Mouse (Mus musculus) heart, postnatal 14 days (tissue): ENCODE measurements around the gene Drg1. TPM values are rescaled to one million over a fixed set of nuclear protein-coding genes. Genes with fewer than 3 reads are reported as not detected.
"Not testable (repeated sequence)": the region's sequence is repeated elsewhere in the genome, so short reads cannot be mapped to it uniquely, and the experiment has no call there.

ENCODE experiments used
- DNase-seq, 2 experiments: peaks; one replicate each; pipeline ENCODE4 v3.0.0; 2021 to 2022
- intact Hi-C: fragments of 180-260 bp; cut with DNase I; formaldehyde crosslinking; loops from one replicate; pipeline ENCODE4 v1.15.1; 2025
- total RNA-seq, 2 experiments: library from RNA; stranded (reverse); gene quantifications; 2 replicates each; pipeline ENCODE4 v1.2.3; 2021

Gene Drg1
- total RNA-seq, 2 experiments from 2014 or later, result 58.5 to 63.1 TPM

DNA sequence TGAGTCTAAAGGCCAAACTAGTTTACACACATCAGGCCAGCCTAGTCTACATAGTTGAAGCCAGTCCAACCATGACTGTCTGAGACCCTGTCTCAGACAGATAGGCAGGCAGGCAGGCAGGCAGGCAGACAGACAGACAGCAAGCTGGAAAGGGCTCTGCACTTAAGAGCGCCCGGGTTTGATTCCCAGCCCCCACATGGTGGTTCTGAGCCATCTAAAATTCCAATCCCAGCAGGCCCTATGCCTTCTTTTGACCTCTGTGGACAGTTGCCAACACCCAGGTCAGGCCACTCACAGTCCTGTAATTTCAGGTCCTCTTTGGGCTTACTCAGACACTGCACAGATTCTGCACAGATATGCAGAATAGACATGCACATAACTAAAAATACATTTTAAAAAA lies 119.4 kb downstream of the Drg1 start:
- intact Hi-C loops, DNase-seq: not testable (repeated sequence)

DNA sequence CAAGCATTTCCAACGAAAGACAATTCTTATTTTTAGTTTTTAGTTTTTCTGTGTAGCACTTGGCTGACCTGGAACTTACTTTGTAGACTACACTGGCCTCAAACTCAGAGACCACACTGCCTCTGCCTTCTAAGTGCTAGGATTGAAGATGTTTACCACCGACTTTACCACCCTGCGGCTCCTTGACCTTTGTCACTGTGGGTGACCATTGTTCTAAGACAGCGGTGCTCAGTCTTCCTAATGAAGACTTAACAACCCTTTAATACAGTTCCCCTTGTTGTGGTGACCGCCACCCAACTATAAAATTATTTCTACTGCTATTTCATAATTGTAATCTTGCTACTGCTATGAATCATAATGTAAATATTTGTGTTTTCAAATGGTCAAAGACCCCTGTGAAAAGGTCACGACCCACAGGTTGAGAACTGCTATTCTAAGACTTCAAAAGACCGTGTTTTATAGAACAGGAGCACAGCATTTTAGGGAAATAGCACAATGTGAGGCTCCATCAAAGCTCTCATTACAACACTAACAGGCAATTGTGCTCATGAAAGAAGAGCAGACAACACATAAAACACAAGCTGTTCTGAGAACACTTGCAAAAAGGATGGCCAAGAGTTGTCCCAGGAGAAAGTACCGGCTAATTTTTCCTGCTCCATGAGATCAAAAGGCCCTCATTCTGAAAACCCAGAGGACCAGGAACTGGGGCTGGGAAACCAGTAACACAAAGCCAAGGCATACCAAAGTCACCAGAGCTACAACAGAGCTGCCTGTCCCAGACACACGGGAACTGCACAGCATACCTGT lies 120.7 kb downstream of the Drg1 start:
- intact Hi-C loops, DNase-seq: not testable (repeated sequence)

- DNase-seq, intact Hi-C loops: not testable (repeated sequence)
These were observed 122.2 kb downstream of the Drg1 start for GRCm38 (mm10) chr11:3143984-3144383.

DNA sequence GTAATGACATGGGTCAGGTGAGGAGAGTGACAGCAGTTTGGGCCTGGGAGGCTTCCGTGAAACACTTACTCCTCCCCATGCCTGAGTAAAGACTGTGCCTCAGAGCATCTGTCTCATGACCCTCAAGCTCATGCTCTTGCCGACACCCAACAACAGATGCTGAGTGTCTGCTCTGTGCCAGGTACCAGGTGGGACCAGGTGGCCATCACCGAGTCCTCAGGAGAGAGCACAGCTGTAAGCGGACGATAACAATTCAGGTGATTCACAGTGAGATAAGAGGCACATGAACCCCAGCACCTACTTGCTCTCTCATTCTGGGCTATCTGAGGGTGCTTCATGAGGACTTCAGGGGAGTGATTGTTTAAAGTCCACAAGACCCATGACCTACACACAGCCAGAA lies 123.8 kb downstream of the Drg1 start:
- intact Hi-C loops, result not testable (repeated sequence)
- DNase-seq, result peak; percentile 69 to 79

GRCm38 (mm10) chr11:3140967-3141535 lies 125.2 kb downstream of the Drg1 start:
- DNase-seq, intact Hi-C loops: not testable (repeated sequence)

GRCm38 (mm10) chr11:3138323-3138722 lies 127.9 kb downstream of the Drg1 start:
- DNase-seq, result peak in 1 of 2 experiments; percentile 39

More at GRCm38 (mm10) chr11:3138323-3138722, 127.9 kb downstream of the Drg1 start:
- intact Hi-C loops, result not testable (repeated sequence)

Other genes with a start within 250 kb of the Drg1 start
- gene Sfi1, start 73.0 kb downstream of the Drg1 start, total RNA-seq, result 10 to 100 TPM; 22.6 to 24.0 TPM
- 10 to 100 TPM; 41.5 to 43.0 TPM for gene Eif4enif1, start 64.0 kb downstream of the Drg1 start, total RNA-seq
- 10 to 100 TPM; 26.6 to 30.4 TPM for gene Patz1, start 22.5 kb upstream of the Drg1 start, total RNA-seq
- 10 to 100 TPM; 34.0 to 39.8 TPM for gene Pik3ip1, start 64.0 kb upstream of the Drg1 start, total RNA-seq
- 10 to 100 TPM; 21.6 to 24.9 TPM for gene Limk2, start 142.8 kb upstream of the Drg1 start, total RNA-seq
- gene Rnf185, start 185.9 kb upstream of the Drg1 start, total RNA-seq, result 10 to 100 TPM; 22.6 to 23.0 TPM
- gene Pla2g3, start 221.9 kb upstream of the Drg1 start, total RNA-seq, result under 1 TPM; 0.10 to 0.22 TPM
- 10 to 100 TPM; 18.9 to 21.7 TPM for gene Inpp5j, start 238.4 kb upstream of the Drg1 start, total RNA-seq
- gene Selenom, start 248.3 kb upstream of the Drg1 start, total RNA-seq, result 10 to 100 TPM; 42.1 to 44.0 TPM